Mouse (Mus musculus): ENCODE measurements at regions not wholly inside any gene's neighbourhood (a gene's known extent, or its start where the extent isn't known, plus 50 kb on each side); places are given as distances from the start of the nearest gene placed in this dataset.

DNA sequence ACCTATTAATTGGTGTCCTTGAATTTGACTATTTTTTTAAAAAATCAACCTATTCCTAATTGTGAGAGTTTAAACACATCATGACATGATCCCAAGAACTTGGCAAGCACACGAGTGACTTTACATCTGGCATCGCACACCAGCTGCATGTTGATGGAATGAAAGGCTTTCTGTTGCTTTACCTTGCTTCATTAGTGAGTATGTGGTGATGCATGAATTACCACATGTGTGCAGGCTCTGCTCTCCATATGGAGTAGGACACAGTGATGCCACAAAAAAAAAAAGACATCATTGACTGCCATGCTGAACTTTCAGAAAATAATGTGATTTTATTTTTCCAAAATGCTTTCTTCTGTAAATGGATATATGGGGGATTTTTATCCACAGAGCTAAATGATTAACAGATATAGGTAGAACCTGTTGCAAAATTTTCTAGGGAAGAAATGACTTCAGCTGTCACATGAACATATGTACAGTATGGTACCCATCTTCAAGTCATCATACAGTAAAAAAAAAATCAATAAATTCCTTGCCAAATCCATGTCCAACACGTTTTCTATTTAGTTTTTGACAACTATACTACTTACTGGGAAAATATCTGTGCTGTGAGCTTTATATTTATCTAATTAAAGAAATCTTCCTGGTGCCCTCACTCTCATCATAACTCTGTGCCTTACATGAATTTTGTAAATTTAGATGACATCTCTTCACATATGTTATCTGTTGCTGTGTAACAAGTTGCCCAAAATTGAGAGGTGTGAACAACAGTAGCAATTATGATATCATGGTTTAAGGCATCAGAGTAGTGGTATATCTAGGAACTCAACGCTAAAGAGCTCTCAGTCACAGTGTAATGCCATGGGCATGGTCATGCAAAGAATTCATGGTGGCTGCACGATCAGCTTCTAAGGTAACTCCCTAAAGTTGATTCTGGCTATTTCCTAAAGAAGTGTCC lies 84.0 kb upstream of the Arrdc3 start:
- no peak for DNase-seq

- peak; percentile 75 for DNase-seq
These were observed 77.0 kb upstream of the Arrdc3 start for GRCm38 (mm10) chr13:80806172-80806571.

DNA sequence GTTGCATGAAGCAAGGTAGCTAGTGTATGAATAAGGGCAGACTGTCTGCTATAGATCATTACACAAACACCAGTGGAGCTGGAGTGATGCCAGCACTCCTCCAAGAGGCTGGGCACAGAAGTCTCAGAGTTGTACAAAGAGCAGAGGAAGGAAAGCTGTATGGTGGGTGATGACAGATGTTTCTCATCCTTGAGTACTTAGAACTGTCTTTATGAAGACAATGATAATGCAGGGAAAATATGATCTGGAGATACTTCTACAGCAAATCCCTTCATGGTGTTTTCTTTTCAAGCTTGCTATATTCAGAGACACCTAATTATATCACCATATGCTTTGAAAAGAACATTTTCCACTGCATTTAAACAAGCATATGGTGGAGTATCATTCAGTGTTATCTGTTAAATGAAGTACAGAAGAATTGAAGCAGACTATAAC lies 56.1 kb upstream of the Arrdc3 start:
- DNase-seq, result no peak
